In the genomic region with DNA sequence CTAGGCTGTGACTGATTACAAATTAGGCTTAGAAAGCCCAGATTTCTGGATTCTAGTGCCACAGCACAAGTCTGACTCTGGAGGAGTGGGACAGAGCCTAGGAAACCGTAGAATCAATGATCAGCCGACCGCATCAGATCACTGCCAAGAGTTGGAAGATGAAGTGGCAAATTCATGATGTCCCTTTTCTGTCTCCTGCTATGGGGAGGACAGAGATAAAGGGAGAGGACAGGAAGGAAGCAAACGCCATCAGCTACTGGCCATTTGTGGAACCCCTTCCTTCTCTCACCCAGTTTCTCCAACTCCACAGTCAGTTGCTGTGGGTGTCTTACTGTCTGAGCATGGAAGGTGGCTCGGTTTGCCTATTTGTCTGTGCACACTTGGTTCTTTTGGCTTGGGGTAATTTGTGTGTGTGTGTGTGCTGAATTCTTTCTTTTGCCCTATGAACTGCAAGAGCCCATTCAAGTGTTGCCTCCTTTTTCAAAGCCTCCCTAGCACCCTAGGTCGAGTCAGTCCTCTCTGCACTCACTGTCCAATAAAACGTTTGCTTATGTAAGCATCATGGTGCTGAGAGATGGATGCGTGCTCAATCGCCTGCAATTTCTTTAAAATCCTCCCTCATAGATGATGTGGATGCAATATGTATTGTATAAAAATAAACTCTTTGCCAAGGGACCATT, we compare ENCODE assay signal across 24 mouse cellular contexts.
A peak's percentile ranks its signal among the peaks of the same experiment; 100 is the strongest.
DNase-seq lines count a peak whose midpoint lies in the region; ATAC-seq and TF ChIP-seq lines count a peak whose summit lies in the region.
"Had no signal": no experiment of that assay in that cellular context is flagged by ENCODE, and none has a peak within 500 bp of the region (broad histone marks: within the 10 kb centered on the region; RNA-seq: fewer than 3 reads in every experiment).

No protein-coding gene starts in this region.

- no peaks in the 10 kb centered on the region for H3K4me1 ChIP-seq in hindbrain, postnatal 0 days (ENCODE audit: insufficient read depth, low read length)
- H3K4me1 ChIP-seq in hindbrain, embryonic 12.5 days: peaks cover 7% of the 10 kb centered on the region; the same call in 1 of the 2 replicates
- H3K4me1 ChIP-seq in lung, embryonic 15.5 days: peaks cover 23% of the 10 kb centered on the region
- no peaks in the 10 kb centered on the region; the same call in 1 of the 2 replicates for H3K4me1 ChIP-seq in midbrain, postnatal 0 days (ENCODE audit: insufficient read depth, low read length)
- 0 out of 2 replicates have a peak, but pooled peaks cover 10% of the 10 kb centered on the region for H3K4me1 ChIP-seq in midbrain, embryonic 13.5 days (replicated peaks)

- no peak overlapping the region for H3K4me2 ChIP-seq in hindbrain, postnatal 0 days (ENCODE audit: low read depth, low read length)
- H3K4me2 ChIP-seq in hindbrain, embryonic 12.5 days (replicated peaks): no peak overlapping the region
- peak overlapping the region; percentile 16; the same call in 1 of the 2 replicates for H3K4me2 ChIP-seq in lung, embryonic 15.5 days
- H3K4me2 ChIP-seq in midbrain, postnatal 0 days (ENCODE audit: low read depth, low read length, poor library complexity, severe bottlenecking): no peak overlapping the region
- H3K4me2 ChIP-seq in midbrain, embryonic 13.5 days (replicated peaks): no peak overlapping the region
- H3K4me2 ChIP-seq: hindbrain, embryonic 15.5 days; limb, embryonic 12.5 days; liver, embryonic 11.5 days had no signal

- H3K9ac ChIP-seq in hindbrain, postnatal 0 days (replicated peaks; ENCODE audit: low read length): no peak overlapping the region
- no peak overlapping the region for H3K9ac ChIP-seq in hindbrain, embryonic 12.5 days
- no peak overlapping the region for H3K9ac ChIP-seq in lung, embryonic 15.5 days
- H3K9ac ChIP-seq in midbrain, postnatal 0 days (replicated peaks; ENCODE audit: low read length, poor library complexity, severe bottlenecking): no peak overlapping the region
- H3K9ac ChIP-seq in midbrain, embryonic 13.5 days (replicated peaks): no peak overlapping the region
- H3K9ac ChIP-seq: hindbrain, embryonic 15.5 days; limb, embryonic 12.5 days; liver, postnatal 0 days had no signal

- no peaks in the 10 kb centered on the region for H3K36me3 ChIP-seq in hindbrain, postnatal 0 days (ENCODE audit: insufficient read depth, low read length)
- H3K36me3 ChIP-seq in hindbrain, embryonic 12.5 days: no peaks in the 10 kb centered on the region
- H3K36me3 ChIP-seq in lung, embryonic 15.5 days: no peaks in the 10 kb centered on the region
- H3K36me3 ChIP-seq in midbrain, postnatal 0 days (ENCODE audit: insufficient read depth, low read length): no peaks in the 10 kb centered on the region
- no peaks in the 10 kb centered on the region for H3K36me3 ChIP-seq in midbrain, embryonic 13.5 days
- H3K36me3 ChIP-seq: forebrain, embryonic 10.5 days; hindbrain, embryonic 15.5 days; limb, embryonic 12.5 days had no signal

- DNase-seq in cerebellum, postnatal 10 days: peak; percentile 22 to 26
- DNase-seq in cerebellum, postnatal 36 days: no peak
- DNase-seq in hindbrain, postnatal 0 days (ENCODE audit: low spot score): peak; percentile 46
- DNase-seq in lung, adult 18-20 months: no peak
- peak; percentile 56 for DNase-seq in midbrain, postnatal 0 days (ENCODE audit: low spot score)
- DNase-seq: adrenal gland, adult 8-10 months; cerebellum, adult 11-12 months; gastrocnemius, postnatal 14 days; heart, adult 2 months; heart, postnatal 36 days; kidney, postnatal 36 days; layer of hippocampus, postnatal 36 days; liver, postnatal 0 days; thymus, adult 18-20 months; thymus, postnatal 36 days had no signal

- no peak for TF ChIP-seq CTCF in hindbrain, postnatal 0 days (IDR thresholded peaks at IDR 0.05; ENCODE audit: low read depth)
- no peak for TF ChIP-seq CTCF in midbrain, postnatal 0 days (IDR thresholded peaks at IDR 0.05)

- peak; percentile 59 for ATAC-seq in hindbrain, postnatal 0 days
- ATAC-seq in hindbrain, embryonic 12.5 days (ENCODE audit: low FRiP score): no peak
- peak; percentile 80 for ATAC-seq in lung, embryonic 15.5 days (ENCODE audit: borderline replicate concordance, extremely low read depth, low FRiP score, low TSS enrichment)
- no peak for ATAC-seq in midbrain, postnatal 0 days (ENCODE audit: low FRiP score)
- ATAC-seq in midbrain, embryonic 13.5 days: no peak
- ATAC-seq: activated CD4-positive, CD25-positive, alpha-beta regulatory T cell, adult 4 months; forebrain, embryonic 16.5 days; liver, postnatal 0 days had no signal

- no peak overlapping the region for H3K27ac ChIP-seq in hindbrain, postnatal 0 days
- H3K27ac ChIP-seq in hindbrain, embryonic 12.5 days: no peak overlapping the region
- H3K27ac ChIP-seq in lung, embryonic 15.5 days: peak overlapping the region; percentile 83
- no peak overlapping the region for H3K27ac ChIP-seq in midbrain, postnatal 0 days (ENCODE audit: low read depth, low read length)
- no peak overlapping the region for H3K27ac ChIP-seq in midbrain, embryonic 13.5 days
- H3K27ac ChIP-seq: forebrain, embryonic 10.5 days; heart, adult 2 months; hindbrain, embryonic 15.5 days; limb, embryonic 12.5 days had no signal

- H3K27me3 ChIP-seq in hindbrain, postnatal 0 days (ENCODE audit: insufficient read depth, low read length): no peaks in the 10 kb centered on the region
- H3K27me3 ChIP-seq in hindbrain, embryonic 12.5 days: no peaks in the 10 kb centered on the region
- H3K27me3 ChIP-seq in lung, embryonic 15.5 days: no peaks in the 10 kb centered on the region
- no peaks in the 10 kb centered on the region for H3K27me3 ChIP-seq in midbrain, postnatal 0 days (ENCODE audit: insufficient read depth, low read length)
- no peaks in the 10 kb centered on the region for H3K27me3 ChIP-seq in midbrain, embryonic 13.5 days
- H3K27me3 ChIP-seq: hindbrain, embryonic 15.5 days; limb, embryonic 12.5 days had no signal

- 48% methylated on average over 9 of the region's 9 CpGs for WGBS in hindbrain, postnatal 0 days
- 53% methylated on average over 9 of the region's 9 CpGs for WGBS in hindbrain, embryonic 12.5 days
- 18% methylated on average over 9 of the region's 9 CpGs for WGBS in lung, embryonic 15.5 days
- 54% methylated on average over 9 of the region's 9 CpGs for WGBS in midbrain, postnatal 0 days
- WGBS in midbrain, embryonic 13.5 days: 59% methylated on average over 9 of the region's 9 CpGs

- H3K4me3 ChIP-seq in hindbrain, postnatal 0 days (ENCODE audit: low read length): no peak overlapping the region
- no peak overlapping the region for H3K4me3 ChIP-seq in hindbrain, embryonic 12.5 days
- H3K4me3 ChIP-seq in lung, embryonic 15.5 days: no peak overlapping the region
- H3K4me3 ChIP-seq in midbrain, postnatal 0 days (ENCODE audit: low read depth, low read length): no peak overlapping the region
- H3K4me3 ChIP-seq in midbrain, embryonic 13.5 days (replicated peaks): no peak overlapping the region
- H3K4me3 ChIP-seq: forebrain, embryonic 10.5 days; heart, adult 2 months; hindbrain, embryonic 15.5 days; limb, embryonic 12.5 days had no signal

- H3K9me3 ChIP-seq in hindbrain, postnatal 0 days (ENCODE audit: low read length): no peaks in the 10 kb centered on the region
- H3K9me3 ChIP-seq in hindbrain, embryonic 12.5 days (replicated peaks): no peaks in the 10 kb centered on the region
- no peaks in the 10 kb centered on the region for H3K9me3 ChIP-seq in lung, embryonic 15.5 days
- H3K9me3 ChIP-seq in midbrain, postnatal 0 days (ENCODE audit: low read length): no peaks in the 10 kb centered on the region
- H3K9me3 ChIP-seq in midbrain, embryonic 13.5 days: no peaks in the 10 kb centered on the region
- H3K9me3 ChIP-seq: forebrain, embryonic 10.5 days; hindbrain, embryonic 15.5 days; limb, embryonic 12.5 days had no signal

Comparison
In these comparisons a context has a peak if more than half of its experiments do, and no peak if none do; other contexts are left out.
1. DNase-seq: peak in cerebellum, postnatal 10 days (2 of 2), hindbrain, postnatal 0 days (single experiment) and midbrain, postnatal 0 days (single experiment); none in cerebellum, postnatal 36 days (0 of 2) and lung, adult 18-20 months (0 of 2).
2. ATAC-seq: peak in hindbrain, postnatal 0 days (single experiment) and lung, embryonic 15.5 days (single experiment); none in hindbrain, embryonic 12.5 days (single experiment), midbrain, postnatal 0 days (single experiment) and midbrain, embryonic 13.5 days (single experiment).